Mouse (Mus musculus): ENCODE data around the gene Cyb561.
A peak's percentile ranks its signal among the peaks of the same experiment; 100 is the strongest.

The Cyb561 gene

GRCm38 (mm10) chr11:105922769-105923663 lies 30.1 kb downstream of the Cyb561 start:
- DNase-seq (ENCODE audit: extremely low read depth, insufficient read length, low spot score), result no peak

DNA sequence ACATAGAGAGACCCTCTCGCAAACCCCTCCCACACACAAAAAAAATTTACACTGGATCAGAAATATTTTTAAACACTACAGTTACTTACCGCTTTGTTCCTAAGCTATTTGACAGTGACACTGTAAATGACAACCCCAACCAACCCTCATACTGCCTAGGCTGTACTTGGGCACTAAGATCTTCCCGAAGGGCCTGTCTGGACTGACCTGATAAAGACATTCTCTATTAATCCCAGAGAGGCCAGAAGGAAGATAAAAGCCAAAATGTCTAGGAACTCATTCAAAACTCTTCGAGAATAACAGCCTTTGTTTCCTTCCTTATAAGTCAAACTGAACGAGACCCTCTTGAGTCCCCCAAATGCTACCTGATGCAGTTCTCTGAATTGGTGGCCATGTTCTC lies 31.9 kb downstream of the Cyb561 start:
- no peak for DNase-seq (ENCODE audit: extremely low read depth, insufficient read length, low spot score)

- DNase-seq (ENCODE audit: extremely low read depth, insufficient read length, low spot score), result no peak
Measured at GRCm38 (mm10) chr11:105920836-105921235, 32.3 kb downstream of the Cyb561 start.

DNA sequence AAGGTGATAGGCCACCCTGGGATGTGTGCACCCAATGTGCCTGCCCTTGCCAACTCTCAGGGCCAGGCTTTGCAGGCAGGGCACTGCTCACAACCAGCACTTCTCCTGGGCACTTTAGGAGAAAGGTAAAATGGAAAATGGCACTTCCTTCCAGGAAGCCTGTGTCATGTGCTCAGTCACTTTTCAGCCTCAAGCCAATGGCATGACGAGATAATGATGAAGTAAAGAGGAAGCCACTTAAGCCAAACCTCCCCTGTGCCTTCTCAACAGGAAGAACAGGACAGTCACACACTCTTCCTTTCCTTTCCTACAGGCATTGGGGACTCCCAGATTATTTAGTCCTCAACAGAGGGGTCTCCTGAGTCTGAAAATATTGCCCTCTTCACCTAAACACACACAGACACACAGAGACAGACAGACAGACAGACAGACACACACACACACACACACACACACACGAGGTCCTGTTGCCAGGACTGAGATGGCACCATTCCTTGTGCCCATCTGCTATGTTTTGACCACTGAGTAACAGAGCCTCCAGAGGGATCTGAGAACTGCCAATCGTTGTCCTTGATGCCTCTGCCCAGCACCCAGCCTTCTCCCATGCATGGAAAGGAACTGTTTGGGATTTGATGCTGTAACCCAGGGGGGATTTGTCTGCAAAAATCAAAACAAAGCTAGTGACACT lies 32.9 kb downstream of the Cyb561 start:
- no peak for DNase-seq (ENCODE audit: extremely low read depth, insufficient read length, low spot score)

DNA sequence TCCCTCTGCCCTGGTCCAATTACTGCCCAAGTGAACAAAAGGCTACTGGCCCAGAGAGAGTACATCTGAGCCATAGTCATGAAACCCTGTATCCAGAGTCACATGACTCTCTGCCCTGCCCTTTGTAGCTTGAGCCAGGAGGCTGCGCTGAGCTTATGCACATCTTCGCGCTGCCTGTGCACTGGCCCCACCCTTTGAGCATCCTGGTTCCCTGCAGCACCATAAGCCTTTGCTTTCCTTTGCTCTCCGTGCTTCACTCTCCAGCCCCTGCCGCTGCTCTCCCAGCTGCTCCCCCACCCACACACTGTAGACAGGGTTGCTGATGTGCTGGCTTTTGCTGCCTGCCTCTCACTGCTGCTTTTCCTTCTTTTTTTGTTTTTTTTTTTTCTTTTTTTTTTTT lies 39.6 kb downstream of the Cyb561 start:
- no peak for DNase-seq (ENCODE audit: extremely low read depth, insufficient read length, low spot score)

DNA sequence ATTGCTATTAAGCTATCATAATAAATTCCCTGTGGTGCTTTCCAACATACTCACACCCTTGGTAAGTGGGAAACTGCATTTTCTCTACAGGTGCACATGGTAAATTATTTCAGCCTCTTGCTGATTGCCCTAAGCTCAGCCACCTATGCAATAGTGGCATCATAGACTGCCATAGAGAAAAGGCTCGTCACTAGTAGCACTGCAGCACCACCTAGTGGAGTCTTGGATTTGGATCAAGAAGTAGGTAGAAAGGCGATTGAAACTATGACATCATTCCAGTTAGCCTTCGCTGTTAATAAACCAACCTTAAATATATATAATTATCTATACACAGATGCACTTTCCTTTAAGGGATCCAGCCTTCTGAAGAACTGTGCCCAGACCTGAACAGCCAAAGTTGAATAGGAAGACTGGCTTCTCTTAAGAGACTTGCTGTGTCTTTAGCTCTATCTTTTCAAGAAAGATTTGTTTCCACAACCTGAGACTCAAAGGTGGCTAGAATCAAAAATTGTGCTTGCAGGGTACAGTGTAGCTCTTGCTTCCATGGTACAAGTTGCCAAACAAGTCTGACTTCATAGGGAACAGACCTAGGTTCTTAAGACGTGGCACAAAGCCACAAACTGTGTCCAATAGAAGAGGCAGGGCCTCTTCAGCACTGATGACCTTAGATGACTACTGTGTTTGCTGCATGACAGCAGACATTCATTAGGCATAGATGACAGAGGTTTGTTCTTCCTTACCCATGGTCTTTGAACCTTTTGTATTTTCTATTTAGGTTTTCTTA lies 41.4 kb downstream of the Cyb561 start:
- DNase-seq (ENCODE audit: extremely low read depth, insufficient read length, low spot score), result no peak

GRCm38 (mm10) chr11:105911149-105911548 lies 42.0 kb downstream of the Cyb561 start:
- no peak for DNase-seq (ENCODE audit: extremely low read depth, insufficient read length, low spot score)

DNA sequence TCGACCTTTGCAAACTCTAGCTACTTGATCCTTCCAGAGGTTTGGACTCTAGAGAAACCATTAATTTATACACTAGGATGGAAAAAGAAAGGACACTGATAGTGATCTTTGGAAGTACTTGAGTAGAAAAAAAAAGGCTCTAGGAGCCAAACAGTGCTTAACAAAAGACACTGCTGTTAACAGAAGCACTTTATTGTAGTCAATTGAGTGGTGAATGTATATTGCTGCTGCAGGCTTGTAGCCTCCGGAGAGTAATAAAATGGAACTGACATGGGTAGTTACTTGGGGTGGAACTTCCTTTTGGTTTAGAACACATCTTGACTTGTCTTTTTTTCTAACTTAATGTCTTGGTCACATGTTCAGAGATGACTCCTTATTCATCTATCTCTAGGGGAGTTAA lies 43.5 kb downstream of the Cyb561 start:
- no peak for DNase-seq (ENCODE audit: extremely low read depth, insufficient read length, low spot score)

- no peak for DNase-seq (ENCODE audit: extremely low read depth, insufficient read length, low spot score)
Measured at GRCm38 (mm10) chr11:105908926-105909325, 44.2 kb downstream of the Cyb561 start.

- peak; percentile 55 for DNase-seq (ENCODE audit: extremely low read depth, insufficient read length, low spot score)
Measured at GRCm38 (mm10) chr11:105907381-105907780, 45.8 kb downstream of the Cyb561 start.

DNA sequence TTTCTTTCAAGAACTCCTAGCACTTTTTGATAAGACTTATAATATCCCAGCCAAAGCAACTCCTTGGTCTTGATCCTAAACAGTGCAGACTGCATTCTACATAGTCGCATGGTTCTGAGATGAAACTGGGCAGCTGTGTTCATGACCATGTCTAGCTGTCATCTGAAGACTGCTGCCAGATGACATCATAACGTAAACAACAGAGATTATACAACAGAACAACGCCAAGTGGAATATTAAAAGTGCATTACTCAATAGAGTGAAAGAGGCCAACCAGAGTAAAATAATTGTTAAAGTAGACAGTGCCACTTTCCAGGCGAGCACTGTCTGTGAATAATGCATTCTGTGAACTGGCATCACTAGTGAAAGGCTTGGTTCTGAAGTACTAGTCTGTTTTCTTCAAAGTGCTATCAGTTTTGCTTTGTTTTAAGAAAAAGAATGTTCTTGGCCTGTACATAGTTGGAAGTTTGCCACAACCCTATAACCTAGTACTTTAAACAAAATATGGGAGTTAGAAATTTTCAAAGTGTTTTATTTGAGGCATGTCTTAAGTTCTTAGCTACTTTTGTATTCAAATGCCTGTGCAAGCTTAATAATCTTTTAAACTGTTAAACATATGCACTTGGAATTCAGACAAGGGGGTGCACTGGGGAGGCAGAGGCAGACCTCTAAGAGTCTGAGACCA lies 47.5 kb downstream of the Cyb561 start:
- no peak for DNase-seq (ENCODE audit: extremely low read depth, insufficient read length, low spot score)

DNA sequence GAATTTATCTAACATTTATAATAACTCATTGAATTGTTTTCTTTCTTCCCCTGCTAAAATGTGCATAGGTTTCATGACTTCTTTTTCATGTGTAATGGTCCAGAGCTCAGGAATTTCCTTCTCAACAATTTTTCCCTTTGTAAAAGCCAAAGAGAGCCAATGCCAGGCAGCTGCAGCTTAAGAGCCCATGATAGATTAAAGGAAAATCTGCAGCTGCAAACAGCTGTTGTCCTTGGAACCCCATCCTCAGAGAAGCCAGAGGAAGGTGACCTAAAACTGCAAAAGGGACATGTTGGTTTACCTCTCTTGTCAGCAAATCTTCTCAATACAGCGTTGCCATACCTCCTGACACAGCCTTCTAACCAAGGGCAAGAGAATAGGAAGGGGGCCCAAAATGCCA lies 50.2 kb downstream of the Cyb561 start:
- no peak for DNase-seq (ENCODE audit: extremely low read depth, insufficient read length, low spot score)

- DNase-seq (ENCODE audit: extremely low read depth, insufficient read length, low spot score), result no peak
Measured at GRCm38 (mm10) chr11:105901501-105901900, 51.6 kb downstream of the Cyb561 start.

GRCm38 (mm10) chr11:105899151-105899550 lies 54.0 kb downstream of the Cyb561 start:
- DNase-seq (ENCODE audit: extremely low read depth, insufficient read length, low spot score), result no peak

DNA sequence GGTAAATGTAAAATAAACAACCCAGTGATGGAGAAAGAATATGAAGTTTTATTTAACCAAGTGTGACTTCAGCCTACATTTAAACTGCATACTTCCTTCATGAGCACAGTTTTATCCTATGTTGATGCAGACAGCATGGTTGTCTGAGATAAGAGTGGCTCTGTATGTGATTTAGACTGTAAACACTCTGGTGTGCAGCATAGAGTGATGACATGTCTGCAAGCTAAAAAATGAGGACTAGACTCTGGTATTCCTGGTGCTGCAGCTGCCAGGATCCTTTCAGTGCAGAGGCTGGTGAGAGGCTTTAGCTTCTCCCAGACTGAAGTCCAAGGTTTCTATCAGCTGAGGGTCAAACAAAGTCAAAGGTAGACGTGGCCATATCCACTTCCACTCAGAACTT lies 65.9 kb downstream of the Cyb561 start:
- DNase-seq (ENCODE audit: extremely low read depth, insufficient read length, low spot score), result no peak

DNA sequence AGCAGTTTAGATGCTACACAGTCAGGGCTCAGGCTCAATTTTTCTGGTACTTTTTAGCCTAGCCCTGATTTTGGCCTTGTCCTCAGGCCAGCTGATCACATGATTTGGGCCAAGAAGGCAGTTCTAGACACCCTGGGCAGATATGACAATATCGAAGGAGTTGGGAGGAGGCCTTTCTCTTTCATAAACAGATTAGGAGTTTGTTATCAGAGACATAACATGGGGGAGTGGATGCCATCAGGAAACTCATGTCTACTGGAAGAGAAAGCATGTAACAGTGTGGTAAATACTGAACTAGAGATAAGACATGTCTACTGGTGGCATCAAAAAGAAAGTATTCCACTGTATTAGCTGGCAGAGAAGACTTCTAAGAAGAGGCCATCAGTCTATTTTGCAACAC lies 67.6 kb downstream of the Cyb561 start:
- DNase-seq (ENCODE audit: extremely low read depth, insufficient read length, low spot score), result no peak
